Mouse (Mus musculus) stomach, postnatal 0 days (tissue): Measurements from ENCODE around the gene Dlg1. TPM values are rescaled to one million over a fixed set of nuclear protein-coding genes. Genes with fewer than 3 reads are reported as not detected.

ENCODE experiments used
- ATAC-seq: fragments of 200-750 bp; cut with Nextera tagmentation; 2 replicates; pipeline ENCODE4 v1.8.0; 2017; ENCODE audit not compliant: low FRiP score, low TSS enrichment
- DNase-seq: peaks from one replicate; pipeline ENCODE4 v3.0.0-alpha.2; 2016; ENCODE audit warnings: low spot score
- H3K27ac ChIP-seq: fragments of 300-500 bp; sonication (generic); replicated peaks from 2 replicates; pipeline ENCODE4 v1.5.1; 2014; ENCODE audit warnings: mild to moderate bottlenecking, control low read depth
- H3K27me3 ChIP-seq: fragments of 300-500 bp; sonication (generic); 2 replicates; pipeline ENCODE4 v1.6.1; 2014; ENCODE audit warnings: low read length; ENCODE audit not compliant: control insufficient read depth, insufficient read depth
- H3K36me3 ChIP-seq: fragments of 300-500 bp; sonication (generic); 2 replicates; pipeline ENCODE4 v1.6.1; 2014; ENCODE audit warnings: low read length, mixed read lengths; ENCODE audit not compliant: control insufficient read depth, insufficient read depth
- H3K4me1 ChIP-seq: fragments of 300-500 bp; sonication (generic); replicated peaks from 2 replicates; pipeline ENCODE4 v1.6.1; 2014; ENCODE audit warnings: antibody characterized with exemption; ENCODE audit not compliant: control insufficient read depth, insufficient read depth
- H3K4me2 ChIP-seq: fragments of 300-500 bp; sonication (generic); replicated peaks from 2 replicates; pipeline ENCODE4 v1.6.1; 2014; ENCODE audit warnings: low read depth, mild to moderate bottlenecking, control low read depth, moderate library complexity
- H3K4me3 ChIP-seq: fragments of 300-500 bp; sonication (generic); 2 replicates; pipeline ENCODE4 v1.5.1; 2014; ENCODE audit warnings: low read depth, low read length, control low read depth
- H3K9ac ChIP-seq: fragments of 300-500 bp; sonication (generic); 2 replicates; pipeline ENCODE4 v1.6.1; 2014; ENCODE audit warnings: mild to moderate bottlenecking, low read length, control low read depth, mixed read lengths
- H3K9me3 ChIP-seq: fragments of 300-500 bp; sonication (generic); 2 replicates; pipeline ENCODE4 v1.6.1; 2016; ENCODE audit warnings: low read length; ENCODE audit not compliant: control insufficient read depth
- CTCF ChIP-seq: IDR thresholded peaks from 2 replicates; pipeline ENCODE4 v1.5.1; 2016; ENCODE audit warnings: antibody characterized with exemption, low read depth, mild to moderate bottlenecking, moderate library complexity
- EP300 ChIP-seq: optimal IDR thresholded peaks from 2 replicates; pipeline ENCODE3; 2016; ENCODE audit warnings: antibody characterized with exemption
- WGBS: fragments of 180-500 bp; shearing (Covaris S2); extraction: QIAGEN DNeasy Blood & Tissue Kit; methylation state at CpG from one replicate; pipeline ENCODE4 v1.1.7; 2014; 5-methylcytosine and 5-hydroxymethylcytosine counted together
- polyA plus RNA-seq: library from polyadenylated mRNA; unstranded; fragments of >200 nt; fragmentation: Nextera tagmentation; extraction: Ambion mirVana; gene quantifications from 2 replicates; pipeline ENCODE4 v1.2.1, GENCODE M21; 2015

The Dlg1 gene
- polyA plus RNA-seq, 1 experiment from 2014 or later = 11.8 TPM

DNA sequence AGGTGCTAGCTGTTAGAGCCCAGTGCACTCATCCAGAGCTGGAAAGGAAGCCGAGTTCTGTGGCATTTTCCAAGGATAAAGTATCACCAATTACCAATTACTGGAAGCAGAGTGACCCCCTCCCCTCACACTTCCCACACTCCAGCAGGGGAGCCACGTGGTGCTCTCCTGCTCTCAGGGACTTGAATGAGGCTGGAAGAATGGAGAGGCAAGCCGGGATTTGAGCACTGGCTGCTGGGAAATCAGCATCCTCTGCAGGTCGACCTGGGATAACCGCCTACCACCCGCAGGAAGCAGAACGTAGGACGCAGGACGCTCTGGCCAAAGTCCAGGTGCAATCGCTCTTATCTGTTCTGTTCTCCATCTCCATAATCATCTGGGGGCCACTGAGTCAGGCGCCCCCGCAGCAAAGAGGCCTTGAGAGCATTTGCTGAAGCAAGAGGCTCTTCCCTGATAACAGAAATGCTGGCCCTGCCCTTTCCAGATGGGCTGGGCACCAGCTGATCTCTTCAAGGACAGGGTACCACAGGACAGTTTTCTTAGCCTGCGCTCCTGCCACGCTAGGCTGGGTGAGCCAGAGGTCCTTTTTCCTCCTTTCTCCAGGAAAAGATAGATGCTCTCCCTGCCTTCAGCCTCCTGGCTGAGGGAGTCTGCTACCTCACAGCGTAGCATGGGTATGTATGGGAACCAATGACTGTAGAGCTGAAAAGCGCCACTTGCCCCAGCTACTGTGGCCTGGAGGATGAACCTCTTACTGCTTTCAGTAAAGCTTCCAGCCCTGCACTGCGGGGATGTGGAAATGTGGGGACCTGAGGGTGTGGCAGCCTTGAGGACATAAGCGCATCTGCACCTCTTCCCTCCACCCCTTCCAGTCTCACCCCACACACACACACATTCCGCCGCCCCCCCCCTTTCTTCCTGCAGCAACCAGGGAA lies 242.9 kb downstream of the Dlg1 start:
- WGBS = 30% methylated on average over 20 of the region's 20 CpGs
- H3K27ac ChIP-seq = no peak overlapping the region
- DNase-seq (no peak), ATAC-seq (no peak)
- no peaks in the 10 kb centered on the region for H3K9me3 ChIP-seq
- peak overlapping the region; percentile 12; the same call in 1 of the 2 replicates for H3K4me3 ChIP-seq
- peak overlapping the region; percentile 42 for H3K4me2 ChIP-seq
- H3K36me3 ChIP-seq = no peaks in the 10 kb centered on the region
- H3K4me1 ChIP-seq = 0 out of 2 replicates have a peak, but pooled peaks cover 3% of the 10 kb centered on the region
- no peaks in the 10 kb centered on the region for H3K27me3 ChIP-seq
- H3K9ac ChIP-seq = no peak overlapping the region
- TF ChIP-seq EP300 = no peak
- TF ChIP-seq CTCF = no peak

DNA sequence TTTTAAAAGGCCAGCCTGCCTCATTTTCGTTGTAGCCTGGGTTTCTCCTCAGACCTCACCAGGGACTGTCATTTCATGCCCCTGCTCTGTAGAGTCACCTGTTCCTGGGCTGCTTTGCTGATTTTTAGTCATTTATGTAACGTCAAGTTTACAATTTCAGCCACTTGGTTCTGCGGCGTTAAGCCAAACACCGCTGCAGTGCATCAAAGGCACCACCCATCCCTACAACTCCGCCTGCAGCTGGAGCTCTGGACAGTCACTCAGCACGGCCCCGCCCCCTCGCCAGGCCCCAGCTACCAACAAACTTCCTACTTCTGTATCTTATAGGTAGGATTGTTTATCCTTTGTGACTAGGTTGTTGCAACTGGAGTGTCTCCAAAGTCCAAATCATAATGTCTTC lies 243.7 kb downstream of the Dlg1 start:
- H3K9me3 ChIP-seq = no peaks in the 10 kb centered on the region
- 0 out of 2 replicates have a peak, but pooled peaks cover 3% of the 10 kb centered on the region for H3K4me1 ChIP-seq
- 0 out of 2 replicates have a peak overlapping the region, but pooled peaks have one; percentile 18 for H3K9ac ChIP-seq
- no peak overlapping the region for H3K27ac ChIP-seq
- WGBS = 7% methylated on average over 9 of the region's 9 CpGs
- DNase-seq (peak; percentile 63), ATAC-seq (peak; percentile 70; the same call in 1 of the 2 replicates)
- H3K27me3 ChIP-seq = no peaks in the 10 kb centered on the region
- no peak for TF ChIP-seq CTCF
- no peak for TF ChIP-seq EP300
- H3K36me3 ChIP-seq = no peaks in the 10 kb centered on the region
- H3K4me2 ChIP-seq = peak overlapping the region; percentile 42
- H3K4me3 ChIP-seq = peak overlapping the region; percentile 12; the same call in 1 of the 2 replicates

DNA sequence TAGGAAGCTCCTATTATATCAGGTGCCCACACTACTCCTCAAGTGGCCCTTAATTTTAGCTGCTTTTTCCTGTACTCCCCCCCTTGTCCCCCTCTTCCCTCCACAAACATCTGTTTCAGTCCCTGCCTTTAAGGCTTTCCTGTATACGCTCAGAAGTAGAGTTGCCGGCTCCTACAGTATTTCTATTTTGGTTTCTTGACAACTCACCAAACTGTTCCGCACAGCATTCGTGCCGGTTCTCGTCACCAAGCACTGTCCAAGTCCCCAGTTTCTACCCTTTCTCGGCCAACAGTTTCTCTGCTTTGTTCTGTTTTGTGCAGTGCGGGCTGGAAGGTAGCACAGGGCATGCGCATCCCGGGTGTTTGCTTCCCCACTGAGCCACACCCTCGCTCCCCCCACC lies 245.7 kb downstream of the Dlg1 start:
- H3K4me3 ChIP-seq = no peak overlapping the region
- H3K27me3 ChIP-seq = no peaks in the 10 kb centered on the region
- H3K4me2 ChIP-seq = no peak overlapping the region
- no peaks in the 10 kb centered on the region for H3K36me3 ChIP-seq
- 57% methylated on average over 10 of the region's 11 CpGs for whole genome bisulfite sequencing
- no peak overlapping the region for H3K9ac ChIP-seq
- H3K9me3 ChIP-seq = no peaks in the 10 kb centered on the region
- TF ChIP-seq EP300 = no peak
- no peak for TF ChIP-seq CTCF
- no peak for DNase-seq
- ATAC-seq = no peak
- H3K27ac ChIP-seq = no peak overlapping the region
- H3K4me1 ChIP-seq = 0 out of 2 replicates have a peak, but pooled peaks cover 3% of the 10 kb centered on the region

DNA sequence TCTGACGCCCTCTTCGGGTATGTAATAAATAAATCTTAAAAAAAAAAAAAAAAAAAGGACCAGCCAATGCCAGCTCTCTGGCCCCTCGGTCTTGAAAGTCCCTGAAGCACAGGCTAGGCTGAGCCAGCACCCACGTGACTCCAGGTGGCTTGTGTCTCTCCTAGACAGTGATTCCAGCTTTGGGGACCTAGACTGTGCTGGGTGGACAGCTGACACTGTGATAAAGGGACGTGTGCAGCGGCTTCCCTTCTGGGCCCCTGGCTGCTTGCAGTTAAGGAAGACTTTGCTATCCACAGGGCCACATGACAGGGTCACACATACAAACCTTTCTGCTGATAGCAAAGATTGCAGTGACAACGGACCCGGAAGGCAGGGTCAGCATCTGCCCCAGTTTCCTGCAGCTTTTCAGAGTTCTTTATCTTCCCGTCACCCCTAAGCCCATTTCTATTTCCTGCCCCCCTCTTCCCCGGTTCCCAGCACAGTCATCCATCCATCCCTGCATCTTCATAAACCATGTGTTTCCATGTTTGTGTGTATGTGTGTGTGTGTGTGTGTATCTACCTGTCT lies 247.1 kb downstream of the Dlg1 start:
- Histone ChIP-seq H3K4me3 (no peak overlapping the region), H3K36me3 (no peaks in the 10 kb centered on the region), H3K9me3 (no peaks in the 10 kb centered on the region), H3K4me2 (no peak overlapping the region), H3K9ac (no peak overlapping the region), H3K27ac (no peak overlapping the region), H3K27me3 (no peaks in the 10 kb centered on the region), H3K4me1 (0 out of 2 replicates have a peak, but pooled peaks cover 3% of the 10 kb centered on the region)
- TF ChIP-seq EP300 (no peak), CTCF (no peak)
- DNase-seq = no peak
- ATAC-seq = no peak
- WGBS = 44% methylated on average over 10 of the region's 10 CpGs

DNA sequence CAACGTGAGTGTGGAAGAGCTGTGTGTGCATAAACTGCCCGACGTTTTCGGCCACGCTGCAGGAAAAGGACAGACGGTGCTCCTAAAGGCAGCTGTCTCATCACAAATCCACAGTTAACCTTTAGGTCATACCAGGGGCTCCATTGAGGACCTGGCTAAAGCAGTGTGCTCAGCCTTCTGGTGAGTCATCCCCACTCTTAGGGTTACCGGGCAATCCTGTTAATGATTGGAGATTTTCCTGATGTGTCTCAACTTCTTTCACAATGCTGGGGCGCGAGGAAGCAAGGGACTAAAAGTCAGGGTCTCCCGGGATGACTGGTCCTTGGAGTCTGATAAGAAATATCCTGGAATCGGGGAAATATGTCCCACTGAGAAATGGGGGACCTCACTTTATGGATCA lies 254.5 kb downstream of the Dlg1 start:
- no peak for TF ChIP-seq EP300
- no peak for TF ChIP-seq CTCF
- H3K27me3 ChIP-seq = no peaks in the 10 kb centered on the region
- H3K36me3 ChIP-seq = no peaks in the 10 kb centered on the region
- DNase-seq = no peak
- H3K27ac ChIP-seq = no peak overlapping the region
- no peaks in the 10 kb centered on the region for H3K9me3 ChIP-seq
- H3K4me3 ChIP-seq = no peak overlapping the region
- 50% methylated on average over 11 of the region's 11 CpGs for whole genome bisulfite sequencing
- no peak overlapping the region for H3K9ac ChIP-seq
- peak; percentile 57; the same call in 1 of the 2 replicates for ATAC-seq
- H3K4me1 ChIP-seq = no peaks in the 10 kb centered on the region
- peak overlapping the region; percentile 48; the same call in 1 of the 2 replicates for H3K4me2 ChIP-seq
